Mouse (Mus musculus): ENCODE measurements around the gene Sft2d2. TPM values are rescaled to one million over a fixed set of nuclear protein-coding genes. Genes with fewer than 3 reads are reported as not detected.

Gene Sft2d2
- polyA plus RNA-seq, 1 experiment from 2014 or later: 12.1 TPM

Other genes with a start within 250 kb of the Sft2d2 start
- gene Tbx19, start 33.7 kb downstream of the Sft2d2 start, polyA plus RNA-seq (2016; fragmentation: Nextera tagmentation; extraction: Ambion mirVana): not detected in 2 replicates
- 94.8 and 105 TPM in 2 replicates for gene Tiprl, start 42.6 kb upstream of the Sft2d2 start, polyA plus RNA-seq (2016; fragmentation: Nextera tagmentation; extraction: Ambion mirVana)
- gene Gpr161, start 101.4 kb upstream of the Sft2d2 start, polyA plus RNA-seq (2016; fragmentation: Nextera tagmentation; extraction: Ambion mirVana): 1.7 TPM in 2 replicates